Mouse (Mus musculus): ENCODE results near the gene Dcn. TPM values are rescaled to one million over a fixed set of nuclear protein-coding genes. Genes with fewer than 3 reads are reported as not detected.
A peak's percentile ranks its signal among the peaks of the same experiment; 100 is the strongest.

The Dcn gene
- polyA plus RNA-seq, 1 experiment from 2014 or later = 48.1 TPM

DNA sequence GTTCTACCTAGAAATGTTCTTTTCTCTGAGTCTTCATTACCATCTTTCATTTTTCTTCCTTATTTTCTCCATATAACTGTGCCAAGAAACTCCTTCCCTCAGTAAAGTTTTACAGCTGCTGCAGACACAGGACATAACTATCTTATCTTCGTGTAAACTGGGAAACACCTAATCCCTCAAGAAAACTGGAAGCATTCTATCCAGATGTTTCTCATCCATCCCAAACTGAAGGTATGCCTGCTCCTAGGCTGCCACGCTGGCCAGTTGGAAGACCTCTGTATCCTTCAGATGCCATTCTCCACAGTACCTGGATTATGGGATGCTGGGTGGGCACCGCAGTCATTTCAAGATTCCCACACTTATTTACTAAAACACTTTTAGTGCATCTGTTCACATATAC lies 44.0 kb downstream of the Dcn start:
- no peaks in the 10 kb centered on the region for H3K4me1 ChIP-seq (ENCODE audit: control insufficient read depth, insufficient read depth, low read length)
- H3K4me3 ChIP-seq (ENCODE audit: low read depth, low read length) = no peak overlapping the region
- H3K9ac ChIP-seq (ENCODE audit: low read length) = no peak overlapping the region
- DNase-seq (ENCODE audit: low spot score) (no peak), ATAC-seq (ENCODE audit: insufficient read depth, low FRiP score, low TSS enrichment) (no peak)
- no peaks in the 10 kb centered on the region for H3K27me3 ChIP-seq (ENCODE audit: control insufficient read depth, insufficient read depth, low read length)
- no peaks in the 10 kb centered on the region for H3K36me3 ChIP-seq (ENCODE audit: control insufficient read depth, insufficient read depth, low read length)
- no peak overlapping the region for H3K4me2 ChIP-seq (ENCODE audit: low read depth)
- 88% methylated on average over 3 of the region's 3 CpGs for WGBS
- no peak overlapping the region for H3K27ac ChIP-seq (ENCODE audit: low read depth, low read length)
- no peaks in the 10 kb centered on the region for H3K9me3 ChIP-seq (ENCODE audit: control insufficient read depth, low read length)

DNA sequence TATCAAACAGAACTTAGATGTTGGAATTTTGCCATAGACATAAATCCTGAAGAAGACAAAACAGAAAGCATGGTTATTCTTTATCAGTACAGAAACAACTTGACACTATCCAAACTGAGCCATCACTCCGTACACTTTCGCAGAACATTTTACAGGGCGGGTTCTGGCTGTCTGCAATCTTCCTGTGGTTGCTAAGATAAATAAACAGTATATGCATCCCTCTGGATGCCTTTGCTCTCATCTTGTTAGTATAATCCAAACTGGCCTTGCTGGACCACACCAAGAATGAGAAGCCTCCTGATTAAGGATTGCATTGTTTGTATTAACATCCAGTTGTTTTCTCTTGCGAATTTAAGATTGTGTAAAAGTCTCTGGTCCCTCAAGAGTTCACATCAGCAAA lies 56.3 kb downstream of the Dcn start:
- DNase-seq (ENCODE audit: low spot score) = no peak
- Histone ChIP-seq H3K9ac (ENCODE audit: low read length) (no peak overlapping the region), H3K27me3 (ENCODE audit: control insufficient read depth, insufficient read depth, low read length) (no peaks in the 10 kb centered on the region), H3K27ac (ENCODE audit: low read depth, low read length) (no peak overlapping the region), H3K4me2 (ENCODE audit: low read depth) (no peak overlapping the region), H3K4me1 (ENCODE audit: control insufficient read depth, insufficient read depth, low read length) (no peaks in the 10 kb centered on the region), H3K9me3 (ENCODE audit: control insufficient read depth, low read length) (no peaks in the 10 kb centered on the region), H3K4me3 (ENCODE audit: low read depth, low read length) (no peak overlapping the region), H3K36me3 (ENCODE audit: control insufficient read depth, insufficient read depth, low read length) (no peaks in the 10 kb centered on the region)
- 89% methylated on average over 4 of the region's 4 CpGs for WGBS
- no peak for ATAC-seq (ENCODE audit: insufficient read depth, low FRiP score, low TSS enrichment)

DNA sequence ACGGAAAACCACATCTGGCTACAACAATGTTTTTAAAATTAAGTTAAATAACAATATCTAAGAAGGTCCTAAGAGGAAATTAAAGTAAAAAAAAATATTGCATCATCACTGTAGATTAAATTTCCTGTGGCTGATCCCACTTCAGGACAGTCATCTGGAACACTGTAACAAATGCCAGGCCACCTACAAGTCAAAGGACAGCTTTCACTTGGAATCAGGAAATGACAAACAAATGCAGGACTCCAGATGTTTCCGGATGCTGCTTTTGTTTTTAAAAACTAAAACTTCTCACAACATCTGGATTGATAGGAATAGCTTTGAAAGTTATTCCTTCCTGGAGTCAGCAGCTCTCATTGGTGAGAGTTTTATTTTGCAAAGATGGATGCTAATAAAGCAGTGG lies 57.5 kb downstream of the Dcn start:
- H3K9me3 ChIP-seq (ENCODE audit: control insufficient read depth, low read length) = no peaks in the 10 kb centered on the region
- no peak overlapping the region for H3K4me2 ChIP-seq (ENCODE audit: low read depth)
- DNase-seq (ENCODE audit: low spot score) (no peak), ATAC-seq (ENCODE audit: insufficient read depth, low FRiP score, low TSS enrichment) (no peak)
- no peaks in the 10 kb centered on the region for H3K36me3 ChIP-seq (ENCODE audit: control insufficient read depth, insufficient read depth, low read length)
- no peak overlapping the region for H3K27ac ChIP-seq (ENCODE audit: low read depth, low read length)
- H3K4me1 ChIP-seq (ENCODE audit: control insufficient read depth, insufficient read depth, low read length) = no peaks in the 10 kb centered on the region
- H3K27me3 ChIP-seq (ENCODE audit: control insufficient read depth, insufficient read depth, low read length) = no peaks in the 10 kb centered on the region
- no peak overlapping the region for H3K4me3 ChIP-seq (ENCODE audit: low read depth, low read length)
- H3K9ac ChIP-seq (ENCODE audit: low read length) = no peak overlapping the region
- WGBS = 67% methylated on average over 2 of the region's 2 CpGs

DNA sequence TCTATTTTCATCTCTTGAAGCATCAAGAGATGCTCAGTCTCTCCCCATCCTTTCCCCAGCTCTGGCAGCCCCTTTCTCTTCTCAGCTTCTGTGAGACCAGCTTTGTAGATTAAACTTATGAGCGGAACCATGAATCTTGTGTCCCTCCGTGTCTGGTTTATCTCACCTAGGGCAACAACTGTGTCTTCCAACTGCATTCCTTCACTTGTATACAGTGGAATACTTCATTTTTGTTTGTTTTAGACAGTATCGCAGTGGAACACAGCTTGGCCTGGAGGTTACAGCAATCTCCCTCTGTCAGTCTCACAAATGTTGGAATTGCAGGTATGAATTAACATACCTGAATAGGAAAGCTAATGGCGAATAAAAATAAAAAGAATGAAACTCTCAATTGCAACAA lies 58.8 kb downstream of the Dcn start:
- no peaks in the 10 kb centered on the region for H3K4me1 ChIP-seq (ENCODE audit: control insufficient read depth, insufficient read depth, low read length)
- no peaks in the 10 kb centered on the region for H3K36me3 ChIP-seq (ENCODE audit: control insufficient read depth, insufficient read depth, low read length)
- DNase-seq (ENCODE audit: low spot score) (no peak), ATAC-seq (ENCODE audit: insufficient read depth, low FRiP score, low TSS enrichment) (no peak)
- WGBS = 90% methylated on average over 4 of the region's 4 CpGs
- H3K4me2 ChIP-seq (ENCODE audit: low read depth) = no peak overlapping the region
- H3K9ac ChIP-seq (ENCODE audit: low read length) = no peak overlapping the region
- no peak overlapping the region for H3K4me3 ChIP-seq (ENCODE audit: low read depth, low read length)
- no peaks in the 10 kb centered on the region for H3K9me3 ChIP-seq (ENCODE audit: control insufficient read depth, low read length)
- no peaks in the 10 kb centered on the region for H3K27me3 ChIP-seq (ENCODE audit: control insufficient read depth, insufficient read depth, low read length)
- no peak overlapping the region for H3K27ac ChIP-seq (ENCODE audit: low read depth, low read length)

DNA sequence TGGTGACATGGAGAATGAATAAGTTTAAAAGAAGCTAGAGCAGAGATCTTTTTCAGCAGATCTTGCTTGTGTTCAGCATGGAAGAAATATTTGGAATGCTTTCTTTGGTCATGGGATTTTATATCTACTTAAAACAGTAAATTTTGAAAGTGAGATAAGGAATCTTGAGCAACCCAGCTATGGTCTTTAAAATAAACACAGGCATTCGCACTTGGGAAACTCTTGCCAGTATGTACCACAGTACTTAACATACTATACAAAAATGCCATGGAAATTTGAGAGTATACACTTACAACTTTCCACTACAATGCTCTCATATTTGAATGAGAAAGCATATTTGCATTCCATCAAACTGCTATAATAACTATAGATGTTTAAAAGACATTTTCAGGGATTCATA lies 68.3 kb downstream of the Dcn start:
- Histone ChIP-seq H3K4me2 (ENCODE audit: low read depth) (no peak overlapping the region), H3K27me3 (ENCODE audit: control insufficient read depth, insufficient read depth, low read length) (no peaks in the 10 kb centered on the region), H3K27ac (ENCODE audit: low read depth, low read length) (no peak overlapping the region), H3K36me3 (ENCODE audit: control insufficient read depth, insufficient read depth, low read length) (no peaks in the 10 kb centered on the region), H3K4me1 (ENCODE audit: control insufficient read depth, insufficient read depth, low read length) (no peaks in the 10 kb centered on the region), H3K4me3 (ENCODE audit: low read depth, low read length) (no peak overlapping the region), H3K9ac (ENCODE audit: low read length) (no peak overlapping the region), H3K9me3 (ENCODE audit: control insufficient read depth, low read length) (no peaks in the 10 kb centered on the region)
- WGBS = 84% methylated on average over 1 of the region's 1 CpGs
- no peak for DNase-seq (ENCODE audit: low spot score)
- ATAC-seq (ENCODE audit: insufficient read depth, low FRiP score, low TSS enrichment) = no peak

DNA sequence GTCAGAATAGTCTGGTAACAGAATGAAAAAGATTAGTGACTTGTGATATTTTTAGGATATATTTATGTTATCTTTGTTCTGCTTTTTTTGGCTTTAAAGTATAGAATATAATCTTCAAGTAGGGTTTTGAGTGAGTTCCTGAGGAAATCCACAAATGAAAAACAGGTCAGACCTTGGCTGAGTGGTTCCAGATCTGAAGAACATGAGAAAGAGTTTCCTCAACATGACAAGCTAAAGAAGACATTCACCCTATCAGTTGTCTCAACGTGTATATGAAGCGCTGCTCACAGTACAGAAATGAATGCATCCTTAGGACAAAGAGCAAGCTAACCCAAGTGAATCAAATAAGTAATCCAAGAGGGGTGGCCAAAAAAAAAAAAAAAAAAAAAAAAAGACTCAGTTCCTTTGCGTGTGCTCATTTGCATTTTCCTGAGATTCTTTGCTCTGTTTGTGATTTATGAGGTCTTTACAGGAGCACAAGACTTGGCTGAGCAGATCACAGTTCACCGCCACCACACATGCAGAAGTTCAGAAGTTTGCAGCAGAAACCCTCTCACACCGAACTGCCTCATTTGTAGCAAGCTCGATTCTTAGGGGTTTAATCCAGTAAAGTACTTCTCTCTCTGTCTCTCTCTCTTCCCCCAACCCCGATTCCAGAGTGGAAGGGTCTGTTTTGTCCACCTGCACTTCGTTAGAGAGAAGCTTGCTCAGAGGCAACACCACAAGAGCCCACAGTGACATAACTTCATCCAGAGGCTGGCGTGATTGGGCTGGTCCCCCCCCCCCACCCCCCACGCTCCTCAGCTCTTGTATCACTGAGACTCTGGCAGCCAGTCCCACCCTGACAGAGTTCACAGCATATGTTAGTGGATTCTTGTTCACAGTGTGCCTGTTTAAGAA lies 85.8 kb downstream of the Dcn start, which contains the start of gene Lum:
TSS of gene Lum (plus strand) at position 172 of the 900 bp plus-strand sequence.
- H3K9ac ChIP-seq (ENCODE audit: low read length) = no peak within 1 kb of the TSS
- no peak within 1 kb of the TSS for H3K4me2 ChIP-seq (ENCODE audit: low read depth)
- ATAC-seq (ENCODE audit: insufficient read depth, low FRiP score, low TSS enrichment) (no peak; the same call in 1 of the 2 replicates), DNase-seq (ENCODE audit: low spot score) (peak; percentile 27)
- no peak within 1 kb of the TSS for H3K4me3 ChIP-seq (ENCODE audit: low read depth, low read length)
- no peaks in the 10 kb centered on the region for H3K27me3 ChIP-seq (ENCODE audit: control insufficient read depth, insufficient read depth, low read length)
- H3K27ac ChIP-seq (ENCODE audit: low read depth, low read length) = no peak within 1 kb of the TSS
- 0 out of 2 replicates have a peak, but pooled peaks cover 3% of the 10 kb centered on the region for H3K4me1 ChIP-seq (ENCODE audit: control insufficient read depth, insufficient read depth, low read length)
- 54% methylated on average over 10 of the region's 10 CpGs for WGBS
- H3K9me3 ChIP-seq (ENCODE audit: control insufficient read depth, low read length) = no peaks in the 10 kb centered on the region
- no peaks in the 10 kb centered on the region for H3K36me3 ChIP-seq (ENCODE audit: control insufficient read depth, insufficient read depth, low read length)

DNA sequence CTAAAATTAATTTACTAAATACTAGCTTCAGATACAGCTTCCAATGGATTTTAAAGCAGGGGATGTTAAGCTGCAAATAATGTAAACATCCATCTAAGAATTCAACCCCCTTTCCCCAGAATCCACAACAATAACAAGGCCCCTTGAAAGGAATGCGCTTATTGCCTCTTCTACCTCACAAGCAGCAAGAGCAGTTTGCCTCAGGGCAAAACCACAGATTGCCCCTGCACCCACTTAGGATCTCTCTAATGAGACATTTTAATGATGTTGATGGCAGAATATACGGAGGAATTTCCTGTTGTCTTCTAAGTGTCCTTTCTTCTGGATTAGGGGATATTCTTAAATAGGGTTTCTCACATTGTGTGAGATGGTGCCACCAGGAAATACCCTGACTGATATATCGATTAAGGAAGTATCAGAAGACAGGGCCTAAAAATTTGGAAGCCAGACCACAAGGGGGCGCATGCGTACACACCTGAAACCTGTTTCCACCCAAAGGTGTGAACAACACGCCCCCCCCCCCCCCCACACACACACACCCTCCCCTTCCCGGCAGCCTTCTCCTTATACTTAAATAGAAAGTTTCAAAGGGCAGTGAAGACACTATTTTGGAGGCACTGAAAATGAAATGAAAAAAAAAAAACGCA lies 88.2 kb downstream of the Dcn start:
- Histone ChIP-seq H3K4me2 (ENCODE audit: low read depth) (no peak overlapping the region), H3K36me3 (ENCODE audit: control insufficient read depth, insufficient read depth, low read length) (no peaks in the 10 kb centered on the region), H3K27ac (ENCODE audit: low read depth, low read length) (no peak overlapping the region), H3K9ac (ENCODE audit: low read length) (no peak overlapping the region), H3K4me1 (ENCODE audit: control insufficient read depth, insufficient read depth, low read length) (0 out of 2 replicates have a peak, but pooled peaks cover 3% of the 10 kb centered on the region), H3K4me3 (ENCODE audit: low read depth, low read length) (no peak overlapping the region), H3K9me3 (ENCODE audit: control insufficient read depth, low read length) (no peaks in the 10 kb centered on the region), H3K27me3 (ENCODE audit: control insufficient read depth, insufficient read depth, low read length) (no peaks in the 10 kb centered on the region)
- ATAC-seq (ENCODE audit: insufficient read depth, low FRiP score, low TSS enrichment) (no peak), DNase-seq (ENCODE audit: low spot score) (no peak)
- WGBS = 58% methylated on average over 8 of the region's 8 CpGs

Measured in neural tube, embryonic 11.5 days (tissue).